Mouse (Mus musculus) testis, adult 10 weeks (tissue): Measurements from ENCODE around the gene Plod3. TPM values are rescaled to one million over a fixed set of nuclear protein-coding genes. Genes with fewer than 3 reads are reported as not detected.

Experiments used
- polyA plus RNA-seq: library from polyadenylated mRNA; stranded (reverse); fragments of 350-450 nt; fragmentation: Illumina TruSeq; extraction: RNeasy Lipid Tissue Mini Kit (QIAGEN cat#74804); gene quantifications from one replicate; pipeline ENCODE4 v1.2.3, GENCODE M21; 2014; ENCODE audit warnings: low read depth, low replicate concordance

Plod3 gene
- polyA plus RNA-seq, result 1.0 TPM

GRCm38 (mm10) chr5:136986695-136987137 is at the start of gene Plod3:
Gene Plod3, plus strand, starts transcription at chr5:136987019.

DNA sequence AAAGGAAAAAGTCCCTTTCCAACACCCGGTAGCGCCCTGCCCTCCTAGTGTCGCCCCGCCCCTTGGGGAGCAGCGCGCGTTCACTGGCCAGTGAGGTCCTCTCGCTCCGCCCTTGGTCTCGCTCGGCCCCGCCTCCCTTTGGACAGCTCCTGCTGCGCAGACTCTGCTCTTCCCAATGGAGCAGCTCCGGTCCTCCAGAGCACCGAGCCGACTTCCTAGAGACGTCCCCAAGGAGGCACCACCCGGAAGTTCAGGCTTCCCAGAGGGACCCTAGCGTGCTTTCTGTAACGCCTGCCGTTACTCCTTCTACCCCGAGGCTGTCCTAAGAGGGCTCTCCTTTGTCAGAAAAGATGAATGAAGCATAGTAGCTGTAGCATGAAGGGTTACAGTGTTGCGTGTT is 33.8 kb upstream of the Plod3 start, which contains the start of gene Fis1:
Fis1 (plus strand) TSS at position 261 of the 400 bp plus-strand sequence.

GRCm38 (mm10) chr5:136966331-136966730 is 20.5 kb upstream of the Plod3 start, which contains the start of gene Cldn15:
Gene Cldn15, plus strand, starts transcription at chr5:136966616.

GRCm38 (mm10) chr5:136987934-136988271 is 1.1 kb downstream of the Plod3 start, which contains the start of gene Znhit1:
Gene Znhit1, minus strand, starts transcription at chr5:136988021.

DNA sequence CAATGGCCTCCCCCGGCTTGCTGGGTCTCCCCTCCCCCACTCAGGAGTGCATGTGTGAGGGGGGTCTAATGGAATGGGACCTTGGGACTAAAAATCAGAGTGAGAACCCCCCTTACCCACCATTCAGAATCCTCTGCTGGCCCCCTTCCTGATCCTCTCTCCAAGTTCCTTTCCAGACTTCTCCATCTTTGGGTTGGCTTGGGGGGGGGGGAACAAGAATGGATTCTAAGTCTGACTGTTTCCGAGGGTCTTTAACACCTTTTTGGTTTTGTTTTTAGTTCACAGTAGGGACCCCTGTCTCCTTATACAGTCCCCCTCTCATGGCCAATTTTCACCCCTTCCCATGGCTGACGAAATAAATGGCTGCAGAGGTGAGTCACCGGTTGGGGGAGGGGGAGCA is 39.3 kb downstream of the Plod3 start, which contains the start of gene Vgf:
Vgf (plus strand) TSS at position 301 of the 400 bp plus-strand sequence.

GRCm38 (mm10) chr5:137045402-137046323 is 58.8 kb downstream of the Plod3 start, which contains the start of gene Ap1s1:
Gene Ap1s1, minus strand, starts transcription at chr5:137046135.

Other genes with a start within 250 kb of the Plod3 start
- gene Col26a1, start 103.8 kb upstream of the Plod3 start, polyA plus RNA-seq, result 1.3 TPM
- gene Ift22, start 78.9 kb upstream of the Plod3 start, polyA plus RNA-seq, result 51.1 TPM
- 5.4 TPM for gene Fis1, start 33.7 kb upstream of the Plod3 start, polyA plus RNA-seq
- not detected for gene Cldn15, start 20.4 kb upstream of the Plod3 start, polyA plus RNA-seq
- 26.3 TPM for gene Znhit1, start 1.0 kb downstream of the Plod3 start, polyA plus RNA-seq
- gene Vgf, start 39.4 kb downstream of the Plod3 start, polyA plus RNA-seq, result not detected
- gene Ap1s1, start 59.1 kb downstream of the Plod3 start, polyA plus RNA-seq, result 7.2 TPM
- gene Serpine1, start 85.2 kb downstream of the Plod3 start, polyA plus RNA-seq, result 0.67 TPM
- 1.0 TPM for gene Trim56, start 129.2 kb downstream of the Plod3 start, polyA plus RNA-seq
- 28.7 TPM for gene Muc3, start 162.3 kb downstream of the Plod3 start, polyA plus RNA-seq
- gene Muc3a, start 225.4 kb downstream of the Plod3 start, polyA plus RNA-seq, result 0.32 TPM